Mouse (Mus musculus): ENCODE results near the gene March1.
"Not testable (repeated sequence)": the region's sequence is repeated elsewhere in the genome, so short reads cannot be mapped to it uniquely, and the experiment has no call there.

March1 gene

DNA sequence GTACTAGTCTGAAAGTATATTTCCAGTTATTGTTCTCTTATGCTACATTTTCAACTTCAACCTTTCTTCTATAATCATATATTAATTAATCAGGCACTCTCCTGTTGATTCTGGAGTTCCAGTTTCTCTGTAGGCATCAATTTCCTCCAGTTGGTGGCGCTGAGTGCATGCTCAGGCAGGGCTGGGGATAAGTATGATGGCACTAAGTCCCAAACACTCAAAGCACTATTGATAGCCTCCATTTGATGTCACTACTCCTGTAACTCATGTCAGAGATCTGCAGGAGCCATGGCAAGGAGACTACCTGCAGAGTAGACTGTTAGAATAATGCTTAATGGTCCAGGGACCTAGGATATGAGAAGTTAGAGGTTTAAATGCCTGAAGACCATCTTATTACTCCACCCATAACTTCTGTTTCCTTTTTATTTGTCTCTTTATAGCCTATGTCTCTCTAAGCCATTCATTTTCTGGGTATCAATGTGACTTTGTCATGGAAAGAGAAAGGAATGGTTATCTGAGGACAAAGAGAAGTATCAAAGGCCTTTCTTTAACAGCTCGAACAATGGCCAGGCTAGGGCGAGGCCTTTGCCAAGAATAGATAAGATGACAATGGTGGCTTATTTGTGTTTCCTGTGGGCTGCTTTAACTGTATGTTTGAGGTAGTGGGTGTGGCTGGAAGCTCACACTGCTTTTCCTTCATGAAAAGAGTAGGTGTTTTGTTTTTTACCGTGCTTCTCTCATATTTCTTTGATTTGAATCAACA, 705.5 kb downstream of the March1 start:
- peak; percentile 59 to 71 for DNase-seq

- DNase-seq: peak in 1 of 2 experiments; percentile 5
These were observed 708.7 kb downstream of the March1 start for GRCm38 (mm10) chr8:66326396-66326795.

DNA sequence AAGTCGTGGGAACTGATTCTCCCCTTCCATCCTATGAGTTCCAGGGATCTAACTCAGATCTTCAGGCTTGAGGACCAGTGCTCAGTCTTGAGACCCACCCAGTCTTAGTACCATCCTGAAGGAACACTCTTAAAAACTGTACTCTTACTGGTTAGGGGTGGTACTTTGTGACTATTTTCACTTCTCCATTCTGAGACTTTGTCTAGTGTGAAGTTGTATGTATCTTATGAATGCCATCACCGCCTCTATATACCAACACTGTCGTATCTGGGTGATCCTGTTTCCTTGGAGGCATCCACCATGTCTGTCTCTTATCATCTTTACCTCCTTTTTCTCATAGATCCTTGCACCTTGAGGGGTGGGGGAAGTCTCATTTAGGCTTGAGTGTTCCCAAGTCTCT, 714.5 kb downstream of the March1 start:
- DNase-seq: no peak

GRCm38 (mm10) chr8:66334265-66334664, 716.6 kb downstream of the March1 start:
- no peak for DNase-seq

DNA sequence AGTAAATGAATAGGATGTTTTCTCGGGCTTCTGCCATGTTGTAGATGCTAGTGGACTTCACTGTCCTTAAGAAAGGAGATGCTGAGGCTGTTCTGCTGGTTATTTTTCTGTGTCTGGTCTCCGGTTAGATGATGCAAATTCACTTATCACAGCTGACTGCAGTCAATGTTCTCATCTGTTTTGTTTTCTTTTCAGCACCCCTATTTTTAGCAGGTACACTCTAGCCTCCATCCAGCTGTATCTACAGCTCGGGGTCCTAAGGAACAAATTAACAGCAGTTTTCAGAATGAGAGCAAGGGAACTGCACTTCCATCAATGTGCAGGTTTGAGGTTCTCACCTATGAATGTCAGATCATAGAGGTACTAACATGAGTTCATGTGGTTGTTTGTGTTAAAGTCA, 721.9 kb downstream of the March1 start:
- no peak for DNase-seq

DNA sequence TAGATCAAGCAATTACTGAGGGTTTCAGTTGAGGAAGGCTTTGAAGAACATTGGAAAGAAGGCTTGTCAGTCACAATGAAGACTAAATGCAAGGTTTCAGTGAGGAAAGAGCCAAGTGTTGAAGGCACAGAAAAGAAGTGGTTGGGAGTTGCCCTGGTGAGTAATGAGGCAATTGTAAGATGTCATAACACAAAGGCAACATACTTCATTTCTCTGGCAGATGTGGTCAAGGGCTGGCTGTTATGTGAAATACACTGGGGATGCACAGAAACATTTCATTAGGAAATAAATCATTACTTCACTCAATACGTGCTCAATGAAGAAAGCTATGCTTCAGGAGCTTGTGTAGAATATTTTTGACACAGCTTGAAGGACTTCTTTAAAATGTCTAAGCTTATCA, 725.2 kb downstream of the March1 start:
- no peak for DNase-seq

GRCm38 (mm10) chr8:66362882-66363801, 745.4 kb downstream of the March1 start:
- no peak for DNase-seq

GRCm38 (mm10) chr8:66383694-66384373, 766.1 kb downstream of the March1 start:
- DNase-seq: no peak

GRCm38 (mm10) chr8:66386008-66386407, 768.3 kb downstream of the March1 start:
- DNase-seq: no peak

DNA sequence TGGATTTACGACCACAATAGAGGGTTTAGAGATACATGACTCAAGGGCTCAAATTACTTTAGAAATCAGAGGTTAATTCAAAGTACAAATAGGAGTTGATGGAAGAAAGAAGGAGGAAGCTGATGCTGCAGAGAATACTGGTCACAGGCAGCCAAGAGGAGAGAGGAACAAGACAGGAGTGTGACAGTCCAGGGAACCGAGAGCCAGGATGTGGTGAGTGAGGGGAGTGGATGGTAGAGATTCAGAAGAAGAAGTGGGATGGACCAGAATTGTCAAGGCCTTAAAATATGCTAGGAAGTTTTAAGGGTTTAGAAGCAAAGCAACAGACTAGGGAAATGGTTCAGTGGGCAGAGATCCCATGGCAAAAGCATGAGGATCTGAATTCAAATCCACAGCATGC, 771.0 kb downstream of the March1 start:
- no peak for DNase-seq

GRCm38 (mm10) chr8:66391554-66391953, 773.9 kb downstream of the March1 start:
- no peak for DNase-seq

DNA sequence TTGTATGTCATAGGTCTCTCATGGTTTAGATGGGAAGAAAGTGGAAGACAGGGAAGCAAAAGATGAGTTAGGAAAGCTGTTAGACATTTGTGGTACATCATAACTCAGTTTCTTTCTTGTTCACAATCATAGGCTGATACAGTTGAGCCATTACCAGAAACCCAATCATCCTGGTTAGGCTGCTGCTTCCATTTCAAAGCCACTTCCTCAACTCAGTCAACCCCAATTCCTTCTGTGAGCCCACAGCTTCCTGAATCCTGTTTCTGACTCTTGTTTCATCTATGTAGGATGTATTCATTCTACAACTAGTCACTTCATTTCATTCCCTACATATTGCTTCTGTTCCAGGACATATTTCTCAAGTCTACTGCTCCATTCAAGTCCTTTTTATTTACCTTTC, 775.2 kb downstream of the March1 start:
- DNase-seq: no peak

- DNase-seq: no peak
These were observed 776.4 kb downstream of the March1 start for GRCm38 (mm10) chr8:66394148-66394547.

GRCm38 (mm10) chr8:66397811-66398210, 780.1 kb downstream of the March1 start:
- no peak for DNase-seq

DNA sequence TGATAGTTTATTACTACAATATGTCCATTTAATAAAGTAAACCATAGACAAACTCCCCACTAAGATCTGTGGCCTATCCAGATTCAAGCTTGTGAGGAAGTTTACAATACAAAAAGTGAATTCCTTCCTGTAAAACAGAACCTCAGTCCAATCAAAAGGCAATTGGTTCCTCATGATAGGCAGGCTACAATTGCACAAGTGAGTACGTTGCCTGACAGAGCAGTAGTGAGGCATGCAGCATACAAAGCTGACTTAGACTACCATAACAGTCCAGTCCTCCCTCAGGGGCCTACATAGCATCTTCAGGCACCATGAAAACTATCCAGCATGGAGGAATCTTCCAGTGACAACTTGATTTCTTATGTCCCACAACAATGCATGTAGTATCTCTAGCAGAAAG, 782.4 kb downstream of the March1 start:
- DNase-seq: no peak

DNA sequence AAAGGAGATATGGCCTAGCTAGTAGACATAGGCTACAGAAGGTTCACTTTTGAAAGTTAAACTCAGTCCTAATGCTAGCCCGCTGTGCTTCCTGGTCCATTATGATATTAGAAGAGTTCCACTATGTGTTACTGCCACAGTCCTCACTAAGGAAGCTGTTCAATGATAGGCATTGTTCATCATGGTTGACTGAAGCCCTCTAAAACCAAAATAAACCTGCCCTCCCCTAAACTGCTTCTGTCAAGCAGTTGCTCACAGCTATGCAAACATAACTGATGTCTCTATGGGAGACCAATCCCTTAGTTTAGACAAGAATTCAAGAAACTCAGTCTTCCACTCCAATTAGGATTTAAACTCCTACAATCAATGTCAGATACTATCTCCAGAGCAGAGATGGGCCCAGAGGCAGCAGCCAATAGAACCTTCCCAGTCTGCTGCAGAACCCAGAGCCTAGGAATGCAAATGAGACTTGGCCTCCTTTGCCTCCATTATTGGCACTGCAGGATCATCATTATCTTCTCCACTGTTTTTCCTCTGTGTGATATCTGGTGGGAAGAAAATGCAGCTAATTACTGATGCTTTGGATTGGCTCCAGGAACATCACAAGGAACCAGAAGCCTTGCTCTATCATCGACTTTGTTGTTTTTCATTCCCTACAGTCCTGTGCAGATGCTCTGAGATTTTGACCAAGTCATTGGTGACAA, 787.2 kb downstream of the March1 start:
- DNase-seq: no peak

- DNase-seq: not testable (repeated sequence)
These were observed 788.1 kb downstream of the March1 start for GRCm38 (mm10) chr8:66405796-66406195.

DNA sequence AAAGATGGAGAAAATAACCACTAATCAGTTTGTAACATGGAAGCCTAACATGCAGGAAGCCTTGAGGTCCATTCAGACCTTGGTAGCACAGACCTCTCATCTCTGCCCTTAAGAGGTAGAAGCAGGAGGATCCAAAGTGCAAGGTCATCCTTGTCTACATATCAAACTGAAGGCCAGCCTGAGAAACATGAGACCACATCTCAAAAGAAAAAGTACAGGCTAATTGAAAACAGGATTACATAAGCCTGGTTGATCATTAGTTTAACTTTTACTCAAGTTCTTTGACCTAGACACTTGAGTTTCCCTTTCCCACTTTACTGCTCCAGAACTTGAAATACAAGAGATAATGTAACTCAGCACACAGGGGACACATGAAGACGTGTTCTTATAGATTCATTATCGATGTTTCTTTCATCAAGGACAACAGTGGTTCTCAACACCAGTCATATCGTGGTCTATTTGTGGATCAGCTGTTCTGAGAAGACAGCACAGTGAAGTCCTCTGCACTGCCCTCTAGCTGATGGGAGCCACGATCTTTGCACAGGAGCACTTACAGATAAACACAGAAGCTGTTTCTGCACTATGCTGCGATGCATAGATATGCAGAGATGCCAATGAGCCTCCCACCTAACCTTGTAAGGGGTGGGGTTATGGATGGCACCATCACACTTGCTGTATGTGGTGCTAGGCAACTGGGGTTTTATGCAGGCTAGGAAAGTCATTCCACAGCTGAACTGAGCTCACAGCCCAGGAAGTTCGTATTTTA, 789.1 kb downstream of the March1 start:
- DNase-seq: peak in 1 of 2 experiments; percentile 36

GRCm38 (mm10) chr8:66410080-66410615, 792.4 kb downstream of the March1 start:
- DNase-seq: no peak

- peak in 1 of 2 experiments; percentile 8 for DNase-seq
These were observed 795.4 kb downstream of the March1 start for GRCm38 (mm10) chr8:66413101-66413500.

GRCm38 (mm10) chr8:66415234-66415633, 797.5 kb downstream of the March1 start:
- DNase-seq: no peak
